Mouse (Mus musculus) heart, embryonic 16.5 days (tissue): ENCODE data around the gene Pepd. TPM values are rescaled to one million over a fixed set of nuclear protein-coding genes. Genes with fewer than 3 reads are reported as not detected.

Experiments used
- ATAC-seq: fragments of 200-750 bp; cut with Nextera tagmentation; replicated peaks from 2 replicates; pipeline ENCODE4 v1.8.0; 2017; ENCODE audit warnings: moderate number of reproducible peaks; ENCODE audit not compliant: insufficient read depth, low FRiP score; ENCODE audit errors: extremely low read depth
- H3K27ac ChIP-seq: fragments of 300-500 bp; sonication (generic); 2 replicates; pipeline ENCODE4 v1.5.1; 2014; ENCODE audit warnings: mild to moderate bottlenecking, low read length, control low read depth, moderate library complexity
- H3K27me3 ChIP-seq: fragments of 300-500 bp; sonication (generic); 2 replicates; pipeline ENCODE4 v1.6.1; 2014; ENCODE audit warnings: low read length, mixed read lengths; ENCODE audit not compliant: control insufficient read depth, insufficient read depth
- H3K36me3 ChIP-seq: fragments of 300-500 bp; sonication (generic); 2 replicates; pipeline ENCODE4 v1.6.1; 2014; ENCODE audit not compliant: control insufficient read depth, insufficient read depth
- H3K4me1 ChIP-seq: fragments of 300-500 bp; sonication (generic); 2 replicates; pipeline ENCODE4 v1.6.1; 2014; ENCODE audit warnings: low read length, mixed read lengths; ENCODE audit not compliant: control insufficient read depth, insufficient read depth
- H3K4me2 ChIP-seq: fragments of 300-500 bp; sonication (generic); 2 replicates; pipeline ENCODE4 v1.6.1; 2014; ENCODE audit warnings: low read depth, mild to moderate bottlenecking, control low read depth, low read length
- H3K4me3 ChIP-seq: fragments of 300-500 bp; sonication (generic); 2 replicates; pipeline ENCODE4 v1.5.1; 2014; ENCODE audit warnings: mild to moderate bottlenecking, control low read depth, low read length
- H3K9ac ChIP-seq: fragments of 300-500 bp; sonication (generic); 2 replicates; pipeline ENCODE4 v1.6.1; 2014; ENCODE audit warnings: low read length, control low read depth
- H3K9me3 ChIP-seq: fragments of 300-500 bp; sonication (generic); replicated peaks from 2 replicates; pipeline ENCODE4 v1.6.1; 2016; ENCODE audit warnings: low read length; ENCODE audit not compliant: control insufficient read depth
- WGBS: fragments of 180-500 bp; shearing (Covaris S2); extraction: QIAGEN DNeasy Blood & Tissue Kit; methylation state at CpG from one replicate; pipeline ENCODE4 v1.1.7; 2014; 5-methylcytosine and 5-hydroxymethylcytosine counted together
- polyA plus RNA-seq: library from polyadenylated mRNA; unstranded; fragments of >200 nt; fragmentation: Nextera tagmentation; extraction: Ambion mirVana; gene quantifications from 2 replicates; pipeline ENCODE4 v1.2.1, GENCODE M21; 2015

Gene Pepd
- polyA plus RNA-seq, 1 experiment from 2014 or later: 52.0 TPM

DNA sequence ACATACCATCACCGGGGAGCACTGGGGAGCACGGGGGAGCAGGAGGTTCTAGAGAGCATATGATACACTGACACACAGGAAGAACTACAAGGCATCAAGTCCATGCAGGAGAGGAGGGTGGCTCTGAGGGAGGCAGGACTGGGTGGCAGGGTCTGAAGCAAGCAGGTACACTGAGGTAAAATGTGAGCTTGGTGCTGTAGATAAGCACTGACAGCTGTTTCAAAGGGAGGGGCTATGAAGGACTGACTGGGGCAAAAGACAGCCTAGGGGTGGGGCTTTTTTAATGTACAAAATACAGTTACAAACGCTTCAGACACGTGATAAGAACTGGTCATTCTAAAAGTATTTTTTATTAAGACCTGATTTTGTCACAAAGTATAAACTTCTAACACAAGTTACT lies 133.9 kb downstream of the Pepd start:
- ATAC-seq: no peak
- Histone ChIP-seq H3K27me3 (no peaks in the 10 kb centered on the region), H3K4me3 (no peak overlapping the region), H3K27ac (no peak overlapping the region), H3K4me2 (no peak overlapping the region), H3K4me1 (no peaks in the 10 kb centered on the region), H3K36me3 (peaks cover 33% of the 10 kb centered on the region), H3K9ac (no peak overlapping the region), H3K9me3 (no peaks in the 10 kb centered on the region)
- WGBS: 84% methylated on average over 4 of the region's 4 CpGs

DNA sequence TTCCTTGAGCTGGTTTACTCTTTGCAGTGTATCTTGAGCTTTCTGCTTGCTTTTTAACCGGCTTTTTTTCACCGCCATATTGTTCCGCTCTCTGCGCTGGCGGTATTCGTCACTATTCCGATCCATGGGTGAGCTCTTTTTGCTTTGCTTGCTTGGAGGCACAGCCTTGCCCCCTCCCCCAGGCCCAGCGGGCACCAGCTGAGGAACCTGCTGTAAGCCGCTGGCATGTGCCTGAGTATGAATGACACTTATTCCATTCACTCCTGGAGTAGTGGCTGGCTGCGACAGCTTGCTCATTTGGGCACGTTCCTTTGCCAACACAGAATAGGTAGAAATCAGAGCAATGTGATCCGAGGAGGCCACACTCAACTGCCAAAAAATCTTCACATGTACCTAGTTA lies 138.4 kb downstream of the Pepd start:
- Histone ChIP-seq H3K4me2 (no peak overlapping the region), H3K4me3 (no peak overlapping the region), H3K9me3 (no peaks in the 10 kb centered on the region), H3K36me3 (peaks cover 17% of the 10 kb centered on the region), H3K27me3 (no peaks in the 10 kb centered on the region), H3K27ac (no peak overlapping the region), H3K9ac (no peak overlapping the region), H3K4me1 (peaks cover 10% of the 10 kb centered on the region)
- 92% methylated on average over 12 of the region's 12 CpGs for WGBS
- ATAC-seq: no peak

DNA sequence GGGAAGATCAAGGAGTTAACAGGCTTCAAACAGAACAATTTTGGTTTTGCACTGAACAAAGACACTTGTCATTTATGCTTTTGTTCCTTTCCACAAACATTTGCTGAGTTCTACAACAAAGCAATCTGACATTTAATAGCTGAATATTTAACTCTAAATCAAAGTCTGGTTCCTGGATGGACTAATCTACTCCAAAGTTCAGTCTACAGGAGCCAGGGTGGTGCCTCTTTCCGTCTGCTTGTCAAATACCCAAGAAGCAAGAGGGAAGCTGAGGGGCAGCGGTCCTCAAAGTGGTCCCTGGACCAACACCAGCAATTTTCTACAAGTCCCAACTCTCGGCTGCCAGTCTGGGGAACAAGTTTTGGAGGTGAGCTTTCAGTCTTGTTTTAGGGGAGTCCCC lies 141.0 kb downstream of the Pepd start:
- no peak overlapping the region for H3K4me3 ChIP-seq
- no peak for ATAC-seq
- H3K4me2 ChIP-seq: no peak overlapping the region
- peaks cover 8% of the 10 kb centered on the region for H3K36me3 ChIP-seq
- no peak overlapping the region for H3K27ac ChIP-seq
- H3K4me1 ChIP-seq: peaks cover 16% of the 10 kb centered on the region
- no peaks in the 10 kb centered on the region for H3K9me3 ChIP-seq
- H3K27me3 ChIP-seq: no peaks in the 10 kb centered on the region
- WGBS: 91% methylated on average over 3 of the region's 3 CpGs
- no peak overlapping the region for H3K9ac ChIP-seq

DNA sequence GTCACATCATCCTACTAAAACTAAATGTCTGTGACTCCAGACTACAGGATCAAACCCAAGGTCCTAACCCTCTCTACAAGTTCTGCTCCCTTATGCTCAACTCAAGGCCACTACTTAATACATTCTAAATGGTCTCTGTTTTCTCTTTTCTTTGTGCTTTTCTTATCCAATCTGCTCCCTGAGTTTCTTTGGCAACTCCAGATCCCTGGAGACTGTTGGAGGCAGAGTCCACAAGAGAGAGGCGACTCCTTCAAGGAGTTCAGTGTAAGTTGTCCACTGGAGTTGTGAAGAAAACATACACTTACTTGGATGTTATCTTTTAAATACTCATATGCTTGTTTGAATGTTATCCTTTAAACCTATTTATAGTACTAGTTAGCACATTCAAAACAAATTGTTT lies 142.1 kb downstream of the Pepd start:
- WGBS: 69% methylated on average over 1 of the region's 1 CpGs
- no peak overlapping the region for H3K4me2 ChIP-seq
- no peak for ATAC-seq

DNA sequence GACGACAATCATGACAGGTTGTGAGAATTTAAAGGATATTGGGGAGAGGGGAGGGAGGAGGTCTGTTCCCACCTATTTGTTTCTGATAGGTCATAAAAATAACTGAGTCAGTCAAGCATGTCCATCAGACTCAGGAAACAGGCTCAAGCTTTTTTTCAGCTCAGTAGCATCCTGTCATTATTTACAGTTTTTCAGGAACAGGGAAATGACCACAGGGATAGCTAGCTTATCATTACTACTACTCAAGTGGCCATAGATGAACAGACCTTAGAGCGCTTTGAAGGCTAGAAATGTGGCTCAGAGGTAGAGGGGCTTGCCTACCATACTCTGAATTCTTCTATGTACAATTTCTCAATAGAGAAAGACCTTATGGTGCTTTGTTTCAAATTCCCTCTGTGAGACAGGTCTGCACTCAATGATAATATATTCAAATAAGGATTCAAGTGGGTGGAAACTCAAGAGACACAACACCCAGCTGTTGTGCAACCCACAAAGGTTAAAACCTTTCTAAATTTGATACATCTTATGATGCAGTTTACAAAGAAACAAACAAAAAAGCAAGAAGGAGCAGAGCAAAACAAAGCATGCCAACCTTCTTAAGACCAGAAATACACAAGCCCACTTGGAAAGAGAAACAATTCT lies 142.9 kb downstream of the Pepd start:
- Histone ChIP-seq H3K4me1 (peaks cover 16% of the 10 kb centered on the region), H3K4me2 (peak overlapping the region; percentile 79), H3K9me3 (0 out of 2 replicates have a peak, but pooled peaks cover 2% of the 10 kb centered on the region), H3K9ac (peak overlapping the region; percentile 82), H3K27ac (peak overlapping the region; percentile 80), H3K4me3 (peak overlapping the region; percentile 75), H3K27me3 (no peaks in the 10 kb centered on the region), H3K36me3 (peaks cover 7% of the 10 kb centered on the region)
- WGBS: 51% methylated on average over 2 of the region's 2 CpGs
- ATAC-seq: no peak

More for the DNA sequence above, 142.1 kb downstream of the Pepd start:
- Histone ChIP-seq H3K9me3 (no peaks in the 10 kb centered on the region), H3K27me3 (no peaks in the 10 kb centered on the region), H3K27ac (no peak overlapping the region), H3K9ac (no peak overlapping the region), H3K4me1 (peaks cover 16% of the 10 kb centered on the region), H3K36me3 (peaks cover 8% of the 10 kb centered on the region), H3K4me3 (no peak overlapping the region)

DNA sequence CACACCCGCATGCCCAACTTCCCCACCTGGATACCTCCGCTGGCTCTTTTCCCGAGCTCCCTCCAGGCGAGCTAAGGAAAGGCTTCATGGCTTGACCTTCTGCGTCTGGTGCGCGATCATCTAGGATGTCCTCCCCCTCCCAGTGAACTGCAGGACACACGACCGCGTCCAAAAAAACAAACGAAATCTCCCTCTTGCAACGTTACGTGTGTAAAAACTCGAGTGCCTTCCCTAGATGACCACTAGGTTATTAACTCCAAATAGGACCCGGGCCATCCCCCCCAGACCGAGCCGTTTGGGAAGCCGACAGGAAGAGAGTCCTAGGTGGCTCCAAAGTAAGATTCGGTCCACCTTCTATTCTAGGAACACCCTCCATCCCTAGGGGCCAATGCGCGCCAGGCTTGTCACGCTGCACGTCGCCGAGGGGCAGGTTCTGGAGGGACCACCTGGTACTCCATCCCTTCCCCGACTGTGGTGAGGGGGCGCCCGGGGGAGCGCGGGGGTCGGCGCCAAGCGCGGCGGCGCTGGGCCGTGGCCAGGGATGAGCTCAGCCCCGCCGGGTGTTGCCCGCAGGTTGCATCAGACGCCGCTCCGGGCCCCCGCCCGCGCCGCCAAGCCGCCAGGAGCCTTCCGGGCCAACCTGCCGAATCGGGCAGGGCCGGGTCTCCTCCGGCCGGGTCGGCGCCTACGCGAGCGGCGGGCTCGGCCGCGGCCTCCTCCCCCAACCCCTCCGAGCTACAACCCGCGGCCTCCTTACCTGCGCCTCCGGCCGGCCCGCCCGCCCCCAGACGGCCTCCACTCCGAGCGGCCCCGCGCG lies 143.6 kb downstream of the Pepd start:
- Histone ChIP-seq H3K4me3 (peak overlapping the region; percentile 75), H3K36me3 (no peaks in the 10 kb centered on the region; the same call in 1 of the 2 replicates), H3K4me1 (peaks cover 16% of the 10 kb centered on the region), H3K4me2 (peak overlapping the region; percentile 79), H3K27me3 (no peaks in the 10 kb centered on the region), H3K27ac (peak overlapping the region; percentile 80), H3K9ac (peak overlapping the region; percentile 82), H3K9me3 (0 out of 2 replicates have a peak, but pooled peaks cover 2% of the 10 kb centered on the region)
- WGBS: under 1% methylated on average over 75 of the region's 77 CpGs
- ATAC-seq: peak; percentile 77

DNA sequence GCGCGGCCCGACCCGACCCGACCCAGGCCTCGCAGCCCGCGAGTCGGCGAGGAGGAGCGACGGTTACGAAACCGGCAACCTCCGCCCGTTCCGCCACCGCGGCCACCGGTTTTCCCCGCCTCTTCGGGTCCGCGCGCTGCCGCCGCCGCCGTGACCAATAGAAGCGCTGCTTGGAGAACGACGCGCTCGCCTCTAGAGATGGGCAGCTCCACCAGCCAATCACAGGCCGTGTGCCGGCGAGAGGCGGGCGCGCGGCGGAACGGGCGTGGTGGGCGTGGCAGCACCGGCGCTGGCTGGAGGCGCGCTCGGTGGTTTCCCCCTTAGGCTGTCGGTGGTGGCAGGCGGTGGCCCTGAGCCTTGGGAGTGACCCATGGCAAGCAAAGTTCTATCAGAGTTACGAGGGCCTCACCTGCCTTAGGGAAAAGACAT lies 144.3 kb downstream of the Pepd start, which contains the start of gene Cebpg:
TSS of gene Cebpg (minus strand) at position 138 of the 429 bp plus-strand sequence.
- ATAC-seq: peak; percentile 99
- peak within 1 kb of the TSS; percentile 82 for H3K9ac ChIP-seq
- 0 out of 2 replicates have a peak, but pooled peaks cover 2% of the 10 kb centered on the region for H3K9me3 ChIP-seq
- peaks cover 16% of the 10 kb centered on the region for H3K4me1 ChIP-seq
- under 1% methylated on average over 47 of the region's 53 CpGs for WGBS
- H3K27me3 ChIP-seq: no peaks in the 10 kb centered on the region
- peak within 1 kb of the TSS; percentile 75 for H3K4me3 ChIP-seq
- H3K27ac ChIP-seq: peak within 1 kb of the TSS; percentile 80
- H3K36me3 ChIP-seq: no peaks in the 10 kb centered on the region
- peak within 1 kb of the TSS; percentile 79 for H3K4me2 ChIP-seq

DNA sequence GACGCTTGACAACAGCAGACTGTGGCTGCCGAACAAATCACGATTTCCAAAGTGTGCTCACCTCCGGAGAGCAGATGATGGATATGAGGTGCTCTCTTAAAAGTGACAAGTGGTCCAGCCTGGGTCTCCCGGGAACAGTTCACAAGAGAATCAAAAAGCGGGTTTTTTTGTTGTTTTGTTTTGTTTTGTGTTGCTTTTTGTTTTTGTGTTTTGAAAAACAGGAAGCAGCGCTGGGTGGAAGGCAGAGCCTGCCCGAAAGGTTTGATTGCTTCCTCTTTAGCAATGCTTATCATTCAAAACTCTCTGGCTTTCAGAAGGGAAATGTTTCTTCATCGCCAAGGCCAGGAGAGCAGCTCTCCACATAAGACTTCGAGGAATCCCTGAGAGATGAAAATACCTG lies 144.8 kb downstream of the Pepd start:
- Histone ChIP-seq H3K4me3 (peak overlapping the region; percentile 75), H3K4me1 (peaks cover 16% of the 10 kb centered on the region), H3K27me3 (no peaks in the 10 kb centered on the region), H3K27ac (peak overlapping the region; percentile 75), H3K4me2 (peak overlapping the region; percentile 79), H3K36me3 (no peaks in the 10 kb centered on the region), H3K9me3 (0 out of 2 replicates have a peak, but pooled peaks cover 2% of the 10 kb centered on the region), H3K9ac (peak overlapping the region; percentile 70)
- WGBS: 12% methylated on average over 10 of the region's 10 CpGs
- ATAC-seq: no peak

DNA sequence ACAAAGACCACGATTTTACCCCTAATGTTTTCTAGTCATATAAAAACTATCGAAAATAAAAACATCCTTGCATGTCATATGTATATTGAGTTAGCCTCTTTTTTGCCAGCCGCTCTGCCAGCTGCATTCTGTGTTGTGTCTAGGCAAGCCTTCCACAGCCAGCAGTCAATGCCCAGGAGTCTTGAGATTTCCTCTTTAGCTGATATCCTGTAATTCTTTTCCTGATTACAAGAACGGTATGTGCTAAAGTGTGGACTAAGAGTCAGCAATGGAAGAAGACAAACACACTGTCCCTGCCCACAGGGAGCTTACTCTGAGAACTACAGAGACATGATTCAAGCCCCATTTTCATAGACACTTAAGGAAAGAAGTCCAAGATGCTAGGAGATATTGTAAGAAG lies 145.4 kb downstream of the Pepd start:
- Histone ChIP-seq H3K27me3 (no peaks in the 10 kb centered on the region), H3K4me3 (no peak overlapping the region), H3K9me3 (0 out of 2 replicates have a peak, but pooled peaks cover 2% of the 10 kb centered on the region), H3K4me1 (peaks cover 16% of the 10 kb centered on the region), H3K4me2 (no peak overlapping the region; the same call in 1 of the 2 replicates), H3K36me3 (no peaks in the 10 kb centered on the region), H3K27ac (peak overlapping the region; percentile 75), H3K9ac (no peak overlapping the region)
- ATAC-seq: no peak
- WGBS: 69% methylated on average over 4 of the region's 4 CpGs
